Mouse (Mus musculus) lung, embryonic 14.5 days (tissue): ENCODE results near the gene Nkapl. TPM values are rescaled to one million over a fixed set of nuclear protein-coding genes. Genes with fewer than 3 reads are reported as not detected.
A peak's percentile ranks its signal among the peaks of the same experiment; 100 is the strongest.
"Not testable (repeated sequence)": the region's sequence is repeated elsewhere in the genome, so short reads cannot be mapped to it uniquely, and the experiment has no call there.

ENCODE experiments used
- ATAC-seq: fragments of 200-750 bp; cut with Nextera tagmentation; 2 replicates; pipeline ENCODE4 v1.8.0; 2017; ENCODE audit warnings: mild to moderate bottlenecking, moderate TSS enrichment, moderate library complexity; ENCODE audit not compliant: insufficient read depth
- DNase-seq: peaks from one replicate; pipeline ENCODE4 v3.0.0-alpha.2; 2015
- H3K27ac ChIP-seq: fragments of 300-500 bp; sonication (generic); 2 replicates; pipeline ENCODE4 v1.5.1; 2014; ENCODE audit warnings: low read depth, mild to moderate bottlenecking, moderate library complexity
- H3K27me3 ChIP-seq: fragments of 300-500 bp; sonication (generic); 2 replicates; pipeline ENCODE4 v1.6.1; 2014; ENCODE audit warnings: low read length, control low read depth; ENCODE audit not compliant: insufficient read depth
- H3K36me3 ChIP-seq: fragments of 300-500 bp; sonication (generic); 2 replicates; pipeline ENCODE4 v1.6.1; 2014; ENCODE audit warnings: control low read depth; ENCODE audit not compliant: insufficient read depth
- H3K4me1 ChIP-seq: fragments of 300-500 bp; sonication (generic); 2 replicates; pipeline ENCODE4 v1.6.1; 2014; ENCODE audit warnings: antibody characterized with exemption, control low read depth; ENCODE audit not compliant: insufficient read depth
- H3K4me2 ChIP-seq: fragments of 300-500 bp; sonication (generic); 2 replicates; pipeline ENCODE4 v1.6.1; 2014; ENCODE audit warnings: mild to moderate bottlenecking
- H3K4me3 ChIP-seq: fragments of 300-500 bp; sonication (generic); 2 replicates; pipeline ENCODE4 v1.5.1; 2014; ENCODE audit warnings: low read depth, low read length
- H3K9ac ChIP-seq: fragments of 300-500 bp; sonication (generic); 2 replicates; pipeline ENCODE4 v1.6.1; 2014
- H3K9me3 ChIP-seq: fragments of 300-500 bp; sonication (generic); 2 replicates; pipeline ENCODE4 v1.6.1; 2016; ENCODE audit warnings: low read depth, low read length, control low read depth
- CTCF ChIP-seq: IDR thresholded peaks from 2 replicates; pipeline ENCODE4 v1.5.1; 2016; ENCODE audit warnings: antibody characterized with exemption, low read depth
- WGBS: fragments of 180-500 bp; shearing (Covaris S2); extraction: QIAGEN DNeasy Blood & Tissue Kit; methylation state at CpG from one replicate; pipeline ENCODE4 v1.1.7; 2014; 5-methylcytosine and 5-hydroxymethylcytosine counted together
- polyA plus RNA-seq: library from polyadenylated mRNA; unstranded; fragments of >200 nt; fragmentation: Nextera tagmentation; extraction: Ambion mirVana; gene quantifications from 2 replicates; pipeline ENCODE4 v1.2.1, GENCODE M21; 2014

The Nkapl gene
- polyA plus RNA-seq, 1 experiment from 2014 or later: 3.1 TPM

DNA sequence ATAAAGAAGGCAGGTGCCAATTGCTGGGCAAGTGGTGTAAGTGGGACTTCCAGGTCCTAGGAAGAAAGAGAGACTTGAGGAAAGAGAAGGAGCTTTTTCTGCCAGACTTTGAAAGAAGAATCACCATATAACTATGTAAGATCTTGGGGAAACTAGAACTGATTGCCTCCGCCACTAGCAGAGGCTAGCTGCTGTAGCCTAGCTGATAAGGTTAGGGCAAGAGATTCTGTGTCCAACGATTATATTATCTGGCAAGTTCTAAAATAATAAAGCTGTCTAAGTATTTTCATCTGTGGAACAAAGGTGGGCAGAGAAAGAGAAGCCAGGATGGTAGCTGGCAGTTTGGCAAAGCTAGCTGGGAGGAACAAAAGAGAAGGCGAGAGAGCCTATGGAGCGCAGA is 4.1 kb upstream of the Nkapl start:
- H3K27ac ChIP-seq: no peak overlapping the region
- H3K36me3 ChIP-seq: no peaks in the 10 kb centered on the region
- no peaks in the 10 kb centered on the region for H3K27me3 ChIP-seq
- ATAC-seq (no peak), DNase-seq (no peak)
- no peak overlapping the region for H3K4me3 ChIP-seq
- 32% methylated on average over 4 of the region's 4 CpGs for WGBS
- no peak overlapping the region for H3K9ac ChIP-seq
- no peaks in the 10 kb centered on the region for H3K9me3 ChIP-seq
- H3K4me2 ChIP-seq: no peak overlapping the region
- no peak for TF ChIP-seq CTCF
- H3K4me1 ChIP-seq: no peaks in the 10 kb centered on the region

DNA sequence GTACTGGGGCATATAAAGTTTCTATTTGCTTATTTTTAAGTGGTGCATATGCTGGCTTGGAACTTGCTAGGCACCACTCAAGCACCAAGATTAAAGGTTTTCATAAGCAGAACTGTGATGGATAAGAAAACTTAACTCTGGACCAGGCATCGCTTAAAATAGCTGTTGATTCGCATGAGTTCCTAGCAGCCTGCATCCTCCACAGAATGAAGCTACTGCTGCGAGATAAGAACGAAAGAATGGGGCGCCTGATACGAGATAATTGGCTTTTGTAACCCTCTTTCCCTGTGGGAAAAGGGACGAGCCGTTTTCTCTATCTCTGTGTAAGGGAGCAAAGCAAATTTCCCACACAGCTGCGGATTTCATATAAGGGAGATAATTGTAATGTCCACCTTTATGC is 788 bp upstream of the Nkapl start:
- Histone ChIP-seq H3K27ac (no peak overlapping the region), H3K27me3 (no peaks in the 10 kb centered on the region), H3K4me3 (no peak overlapping the region), H3K9me3 (no peaks in the 10 kb centered on the region), H3K4me1 (no peaks in the 10 kb centered on the region), H3K4me2 (peak overlapping the region; percentile 75), H3K9ac (no peak overlapping the region), H3K36me3 (no peaks in the 10 kb centered on the region)
- 25% methylated on average over 9 of the region's 9 CpGs for WGBS
- TF ChIP-seq CTCF: no peak
- DNase-seq: no peak
- ATAC-seq: no peak

DNA sequence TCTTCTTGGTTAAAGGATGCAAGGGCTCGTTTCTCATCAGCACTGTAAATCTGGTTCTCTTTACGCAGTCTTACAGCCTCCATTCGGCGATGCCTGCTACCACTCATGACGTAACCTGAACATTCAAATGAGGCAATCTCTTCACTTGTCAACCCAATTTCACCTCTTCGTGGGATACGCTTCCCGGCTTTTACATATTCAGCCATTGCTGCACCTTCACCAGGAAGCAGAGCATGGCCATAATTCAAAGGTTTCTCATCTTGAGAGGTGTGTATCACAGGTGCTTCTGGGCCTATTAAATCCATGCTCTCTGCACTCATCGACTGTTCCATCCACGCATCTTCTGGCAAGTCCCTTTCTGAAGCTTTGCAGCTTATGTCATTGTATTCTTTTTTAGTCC is 973 bp downstream of the Nkapl start:
- no peaks in the 10 kb centered on the region for H3K9me3 ChIP-seq
- H3K4me1 ChIP-seq: no peaks in the 10 kb centered on the region
- no peak overlapping the region for H3K27ac ChIP-seq
- H3K9ac ChIP-seq: no peak overlapping the region
- ATAC-seq: no peak
- H3K27me3 ChIP-seq: no peaks in the 10 kb centered on the region
- TF ChIP-seq CTCF: no peak
- WGBS: 83% methylated on average over 10 of the region's 10 CpGs
- H3K4me2 ChIP-seq: no peak overlapping the region
- H3K36me3 ChIP-seq: no peaks in the 10 kb centered on the region
- DNase-seq: no peak
- H3K4me3 ChIP-seq: no peak overlapping the region

DNA sequence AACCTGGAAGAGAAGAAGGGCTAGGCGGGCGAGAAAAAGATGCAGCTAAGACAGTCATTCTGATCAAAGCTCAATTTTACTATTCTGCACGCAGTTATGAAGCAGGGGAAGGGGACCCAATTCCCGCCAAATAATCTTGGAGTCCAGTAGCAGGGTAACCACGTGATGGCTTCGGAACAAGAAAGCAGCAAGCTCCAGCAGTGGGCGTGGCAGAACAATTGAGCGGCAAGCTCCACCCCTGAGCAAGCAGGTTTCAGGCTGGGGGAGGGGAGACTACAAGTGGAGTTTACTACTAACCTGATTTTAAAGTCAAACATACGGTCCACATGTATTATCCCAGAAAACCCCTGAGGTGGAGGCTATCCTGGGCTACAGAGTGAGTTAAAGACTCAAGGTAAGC is 5.8 kb downstream of the Nkapl start:
- H3K4me2 ChIP-seq, H3K27ac ChIP-seq, H3K4me1 ChIP-seq, H3K27me3 ChIP-seq, DNase-seq, H3K9me3 ChIP-seq, ATAC-seq, H3K36me3 ChIP-seq, H3K4me3 ChIP-seq, H3K9ac ChIP-seq: not testable (repeated sequence)
- WGBS: 49% methylated on average over 9 of the region's 9 CpGs

DNA sequence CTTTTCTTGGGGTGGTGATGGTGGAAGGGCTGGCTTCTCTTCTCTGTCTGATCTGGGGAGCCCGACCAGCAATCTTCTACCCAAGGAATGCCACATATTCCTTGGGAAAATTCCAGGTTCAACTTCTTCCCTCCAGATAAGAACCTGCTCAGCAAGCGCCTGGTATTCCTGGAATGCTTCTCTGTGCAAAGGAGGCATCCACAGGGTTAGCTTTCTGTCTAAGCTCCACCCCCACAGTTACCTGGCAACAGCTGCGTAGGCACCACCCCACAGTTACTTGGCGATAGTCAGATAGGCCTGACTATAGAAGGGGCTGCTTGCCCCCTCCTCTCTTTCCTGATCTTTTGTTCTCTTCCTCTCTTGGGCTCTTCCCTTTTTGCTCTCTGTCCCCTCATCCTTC is 12.0 kb downstream of the Nkapl start:
- Histone ChIP-seq H3K27me3 (no peaks in the 10 kb centered on the region), H3K9me3 (no peaks in the 10 kb centered on the region), H3K4me3 (no peak overlapping the region), H3K27ac (peak overlapping the region; percentile 70), H3K4me1 (peaks cover 3% of the 10 kb centered on the region; the same call in 1 of the 2 replicates), H3K4me2 (0 out of 2 replicates have a peak overlapping the region, but pooled peaks have one; percentile 22), H3K36me3 (peaks cover 4% of the 10 kb centered on the region; the same call in 1 of the 2 replicates), H3K9ac (no peak overlapping the region)
- 8% methylated on average over 4 of the region's 4 CpGs for WGBS
- ATAC-seq (peak; percentile 86; the same call in 1 of the 2 replicates), DNase-seq (peak; percentile 76)
- no peak for TF ChIP-seq CTCF

DNA sequence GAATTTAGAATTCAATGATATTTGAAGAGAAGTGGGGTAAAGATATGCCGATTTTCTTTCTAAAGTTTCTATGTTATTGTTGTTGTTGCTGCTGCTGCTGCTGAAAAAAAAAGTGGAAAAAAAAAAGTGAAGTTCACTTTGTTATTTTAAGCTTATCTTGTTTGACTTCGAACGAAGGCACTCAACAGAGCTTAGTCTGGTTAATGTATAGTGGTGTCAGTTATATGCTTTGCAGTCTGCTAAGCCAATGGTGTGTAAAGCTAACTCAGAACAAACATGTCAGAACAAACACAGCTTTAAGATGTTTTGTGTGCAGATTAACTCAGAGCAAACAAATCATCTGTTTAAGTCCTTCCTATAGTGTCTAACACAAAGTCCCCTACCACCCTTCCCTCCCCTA is 14.2 kb downstream of the Nkapl start:
- peaks cover 3% of the 10 kb centered on the region; the same call in 1 of the 2 replicates for H3K4me1 ChIP-seq
- TF ChIP-seq CTCF: no peak
- H3K9ac ChIP-seq: no peak overlapping the region
- no peak for ATAC-seq
- DNase-seq: no peak
- no peaks in the 10 kb centered on the region for H3K9me3 ChIP-seq
- H3K27ac ChIP-seq: no peak overlapping the region
- no peaks in the 10 kb centered on the region for H3K27me3 ChIP-seq
- 48% methylated on average over 3 of the region's 3 CpGs for WGBS
- H3K4me3 ChIP-seq: no peak overlapping the region
- peak overlapping the region; percentile 81 for H3K4me2 ChIP-seq
- H3K36me3 ChIP-seq: peaks cover 13% of the 10 kb centered on the region

DNA sequence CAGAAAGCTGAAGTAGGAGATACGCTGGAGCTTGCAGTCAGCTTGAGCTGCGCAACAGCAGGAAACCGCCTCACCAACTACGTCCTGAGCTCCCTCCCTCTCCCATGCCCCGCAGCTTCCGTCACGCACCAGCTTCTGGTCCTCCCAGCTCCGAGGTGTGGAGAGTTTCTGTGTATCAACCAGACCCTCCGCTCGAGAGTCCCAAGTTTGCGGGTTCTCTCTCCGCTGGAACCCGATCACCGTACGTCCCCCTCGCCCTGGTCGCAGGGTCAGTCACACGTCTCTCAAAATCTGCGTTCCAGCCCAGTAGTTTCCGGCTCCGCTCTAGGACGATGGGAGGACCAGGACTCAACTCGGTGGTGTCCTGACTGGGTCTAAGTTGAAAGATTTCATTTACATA is 14.9 kb downstream of the Nkapl start, which contains the start of gene Zscan26:
Zscan26 (minus strand) TSS at position 282 of the 400 bp plus-strand sequence.
- WGBS: 0% methylated on average over 23 of the region's 23 CpGs
- DNase-seq (peak; percentile 94), ATAC-seq (peak; percentile 91)
- no peak for TF ChIP-seq CTCF
- peak within 1 kb of the TSS; percentile 79 for H3K27ac ChIP-seq
- H3K4me2 ChIP-seq: peak within 1 kb of the TSS; percentile 81
- peak within 1 kb of the TSS; percentile 80 for H3K9ac ChIP-seq
- peaks cover 20% of the 10 kb centered on the region for H3K36me3 ChIP-seq
- peaks cover 3% of the 10 kb centered on the region; the same call in 1 of the 2 replicates for H3K4me1 ChIP-seq
- H3K4me3 ChIP-seq: peak within 1 kb of the TSS; percentile 72
- H3K27me3 ChIP-seq: no peaks in the 10 kb centered on the region
- no peaks in the 10 kb centered on the region for H3K9me3 ChIP-seq

DNA sequence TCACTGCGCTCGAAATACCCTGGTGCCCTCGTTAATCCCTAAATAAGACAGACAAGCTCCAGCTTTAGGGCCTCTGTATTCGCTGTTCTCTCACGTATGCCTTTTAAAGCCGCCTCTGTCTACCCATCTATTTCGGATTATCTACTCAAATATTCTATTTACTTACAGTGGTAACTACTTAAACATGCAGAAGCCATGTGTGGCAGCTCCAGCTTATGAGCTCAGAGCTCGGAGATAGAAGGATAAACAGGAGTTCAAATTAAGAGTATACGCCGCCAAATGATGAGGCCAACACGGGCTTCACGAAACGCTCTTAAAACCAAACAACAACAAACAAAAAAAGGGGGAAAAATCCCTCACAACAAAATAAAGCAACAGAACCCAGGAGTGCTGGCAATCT is 15.3 kb downstream of the Nkapl start:
- no peak for TF ChIP-seq CTCF
- H3K27ac ChIP-seq: peak overlapping the region; percentile 79

More for the DNA sequence above, 15.3 kb downstream of the Nkapl start:
- H3K36me3 ChIP-seq: peaks cover 24% of the 10 kb centered on the region
- H3K4me2 ChIP-seq: peak overlapping the region; percentile 81
- DNase-seq: no peak
- H3K9me3 ChIP-seq: no peaks in the 10 kb centered on the region
- no peaks in the 10 kb centered on the region for H3K27me3 ChIP-seq
- peak overlapping the region; percentile 80 for H3K9ac ChIP-seq
- peak overlapping the region; percentile 72 for H3K4me3 ChIP-seq
- no peak for ATAC-seq
- WGBS: 2% methylated on average over 13 of the region's 13 CpGs
- H3K4me1 ChIP-seq: peaks cover 3% of the 10 kb centered on the region; the same call in 1 of the 2 replicates
